ENCODE assay signal across 13 mouse cellular contexts in the genomic region with DNA sequence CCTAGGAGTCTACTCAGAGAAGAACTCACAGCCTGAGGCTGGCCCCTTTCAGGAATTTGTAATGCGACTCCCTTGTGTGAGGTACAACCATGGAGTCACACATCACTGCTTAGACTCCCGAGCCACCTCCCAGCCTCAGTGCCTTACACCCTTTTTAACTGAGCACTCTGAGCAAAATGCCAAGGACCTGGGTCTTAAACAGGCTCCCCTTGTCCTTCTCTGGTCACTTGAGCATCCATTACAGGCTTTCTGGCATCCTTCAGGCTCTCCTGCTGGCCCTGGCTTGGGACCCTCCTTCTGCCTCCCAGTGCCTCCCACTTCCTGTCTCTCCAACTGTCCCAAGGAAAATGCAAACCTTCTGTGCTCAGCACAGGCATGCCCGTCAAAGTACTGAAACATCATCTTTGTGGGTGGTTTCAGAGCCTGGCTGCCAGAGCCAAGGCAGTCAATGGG.
A peak's percentile ranks its signal among the peaks of the same experiment; 100 is the strongest.
DNase-seq lines count a peak whose midpoint lies in the region; ATAC-seq lines count a peak whose summit lies in the region.
"Had no signal": no experiment of that assay in that cellular context is flagged by ENCODE, and none has a peak within 500 bp of the region (broad histone marks: within the 10 kb centered on the region; RNA-seq: fewer than 3 reads in every experiment).

No protein-coding gene starts in this region.

- no peaks in the 10 kb centered on the region for H3K36me3 ChIP-seq in limb, embryonic 12.5 days
- H3K36me3 ChIP-seq: liver, embryonic 13.5 days had no signal

- no peaks in the 10 kb centered on the region for H3K27me3 ChIP-seq in limb, embryonic 12.5 days
- H3K27me3 ChIP-seq: liver, embryonic 13.5 days had no signal

- 0 out of 2 replicates have a peak overlapping the region, but pooled peaks have one; percentile 3 for H3K4me2 ChIP-seq in limb, embryonic 12.5 days
- H3K4me2 ChIP-seq: liver, embryonic 13.5 days had no signal

- DNase-seq in heart, adult 11 months, result peak; percentile 55
- no peak for DNase-seq in heart, adult 8-10 months (ENCODE audit: low spot score)
- peak; percentile 17 for DNase-seq in layer of hippocampus, adult 9-11 months
- DNase-seq in layer of hippocampus, postnatal 25 days (ENCODE audit: extremely low spot score in 1 of 2, low spot score in 1 of 2), result no peak
- DNase-seq in embryo, embryonic 10 days (ENCODE audit: low spot score), result peak; percentile 52
- DNase-seq in adrenal gland, adult 2 months, result no peak
- DNase-seq: kidney, adult 8-10 months; liver, embryonic 13.5 days; right cerebral cortex, postnatal 14 days had no signal

- peaks cover 21% of the 10 kb centered on the region for H3K4me1 ChIP-seq in limb, embryonic 12.5 days (replicated peaks)
- H3K4me1 ChIP-seq: liver, embryonic 13.5 days had no signal

- H3K9ac ChIP-seq in limb, embryonic 12.5 days (replicated peaks), result no peak overlapping the region
- H3K9ac ChIP-seq: liver, embryonic 13.5 days had no signal

- WGBS in limb, embryonic 12.5 days, result 15% methylated on average over 3 of the region's 3 CpGs

- no peak overlapping the region for H3K4me3 ChIP-seq in limb, embryonic 12.5 days (replicated peaks)
- H3K4me3 ChIP-seq: liver, embryonic 13.5 days had no signal

- H3K9me3 ChIP-seq in limb, embryonic 12.5 days, result no peaks in the 10 kb centered on the region
- H3K9me3 ChIP-seq: liver, embryonic 13.5 days had no signal

- no peak for ATAC-seq in limb, embryonic 12.5 days (ENCODE audit: insufficient number of reproducible peaks, insufficient read depth, low FRiP score, low TSS enrichment, low read depth)
- no peak for ATAC-seq in erythroid progenitor cell, adult 5-6 weeks (replicated peaks; ENCODE audit: low FRiP score, poor library complexity, severe bottlenecking)
- ATAC-seq: activated CD4-positive, CD25-positive, alpha-beta regulatory T cell, adult 4 months; CD4-positive, CD25-positive, alpha-beta regulatory T cell, adult 4 months had no signal

- peak overlapping the region; percentile 71 for H3K27ac ChIP-seq in limb, embryonic 12.5 days
- H3K27ac ChIP-seq: liver, embryonic 13.5 days had no signal

Comparison
In these comparisons a context has a peak if more than half of its experiments do, and no peak if none do; other contexts are left out.
1. DNase-seq: peak in heart, adult 11 months (single experiment), layer of hippocampus, adult 9-11 months (single experiment) and embryo, embryonic 10 days (single experiment); none in heart, adult 8-10 months (single experiment), layer of hippocampus, postnatal 25 days (0 of 2) and adrenal gland, adult 2 months (single experiment).